ENCODE assay signal across 10 mouse cellular contexts in genomic region chr7:73535861-73536200, GRCm38 (mm10). TPM values are rescaled to one million over a fixed set of nuclear protein-coding genes. Genes with fewer than 3 reads are reported as not detected.
A peak's percentile ranks its signal among the peaks of the same experiment; 100 is the strongest.
DNase-seq lines count a peak whose midpoint lies in the region; ATAC-seq lines count a peak whose summit lies in the region.
"Had no signal": no experiment of that assay in that cellular context is flagged by ENCODE, and none has a peak within 500 bp of the region (broad histone marks: within the 10 kb centered on the region; RNA-seq: fewer than 3 reads in every experiment).

No protein-coding gene starts in this region.

- peaks cover 45% of the 10 kb centered on the region for H3K36me3 ChIP-seq in heart, embryonic 14.5 days (ENCODE audit: control insufficient read depth, insufficient read depth, low read length)
- H3K36me3 ChIP-seq in midbrain, embryonic 12.5 days: 0 out of 2 replicates have a peak, but pooled peaks cover 3% of the 10 kb centered on the region
- no peaks in the 10 kb centered on the region for H3K36me3 ChIP-seq in midbrain, embryonic 13.5 days
- H3K36me3 ChIP-seq in hindbrain, embryonic 16.5 days (ENCODE audit: control insufficient read depth, insufficient read depth, low read length): no peaks in the 10 kb centered on the region
- H3K36me3 ChIP-seq in stomach, embryonic 15.5 days: no peaks in the 10 kb centered on the region

- ATAC-seq in heart, embryonic 14.5 days (ENCODE audit: insufficient number of reproducible peaks, insufficient read depth, low FRiP score, low read depth): no peak
- ATAC-seq in midbrain, embryonic 12.5 days (ENCODE audit: low FRiP score, low read depth): no peak
- ATAC-seq in midbrain, embryonic 13.5 days: no peak
- ATAC-seq in hindbrain, embryonic 16.5 days: no peak
- ATAC-seq in stomach, embryonic 15.5 days (ENCODE audit: insufficient read depth, low FRiP score, low read depth): no peak
- ATAC-seq in monocyte, adult 5-6 weeks (replicated peaks; ENCODE audit: insufficient number of reproducible peaks, low FRiP score, low TSS enrichment, poor library complexity, severe bottlenecking): no peak

- H3K4me1 ChIP-seq in heart, embryonic 14.5 days (ENCODE audit: control insufficient read depth in 2 of 2, insufficient read depth in 2 of 2, low read length in 2 of 2): peaks cover 6 to 57% of the 10 kb centered on the region in 2 experiments
- peaks cover 42% of the 10 kb centered on the region for H3K4me1 ChIP-seq in midbrain, embryonic 12.5 days
- peaks cover 59% of the 10 kb centered on the region for H3K4me1 ChIP-seq in midbrain, embryonic 13.5 days (replicated peaks)
- peaks cover 45% of the 10 kb centered on the region for H3K4me1 ChIP-seq in hindbrain, embryonic 16.5 days (ENCODE audit: control insufficient read depth, insufficient read depth, low read depth, low read length)
- peaks cover 20% of the 10 kb centered on the region for H3K4me1 ChIP-seq in stomach, embryonic 15.5 days

- H3K4me2 ChIP-seq in heart, embryonic 14.5 days (ENCODE audit: low read length): peak overlapping the region; percentile 29; the same call in 1 of the 2 replicates
- H3K4me2 ChIP-seq in midbrain, embryonic 12.5 days (replicated peaks): no peak overlapping the region
- H3K4me2 ChIP-seq in midbrain, embryonic 13.5 days (replicated peaks): no peak overlapping the region
- H3K4me2 ChIP-seq in hindbrain, embryonic 16.5 days (ENCODE audit: low read length): peak overlapping the region; percentile 18; the same call in 1 of the 2 replicates
- peak overlapping the region; percentile 27; the same call in 1 of the 2 replicates for H3K4me2 ChIP-seq in stomach, embryonic 15.5 days

- H3K9me3 ChIP-seq in heart, embryonic 14.5 days (ENCODE audit: control insufficient read depth, low read length): no peaks in the 10 kb centered on the region
- no peaks in the 10 kb centered on the region for H3K9me3 ChIP-seq in midbrain, embryonic 12.5 days
- H3K9me3 ChIP-seq in midbrain, embryonic 13.5 days: no peaks in the 10 kb centered on the region
- H3K9me3 ChIP-seq in hindbrain, embryonic 16.5 days (ENCODE audit: control insufficient read depth, low read length): no peaks in the 10 kb centered on the region
- no peaks in the 10 kb centered on the region for H3K9me3 ChIP-seq in stomach, embryonic 15.5 days

- WGBS in heart, embryonic 14.5 days: 64% methylated on average over 4 of the region's 4 CpGs
- WGBS in midbrain, embryonic 12.5 days: 79% methylated on average over 4 of the region's 4 CpGs
- 75% methylated on average over 4 of the region's 4 CpGs for WGBS in midbrain, embryonic 13.5 days
- 62% methylated on average over 4 of the region's 4 CpGs for WGBS in hindbrain, embryonic 16.5 days
- 45% methylated on average over 4 of the region's 4 CpGs for WGBS in stomach, embryonic 15.5 days

- DNase-seq in heart, postnatal 25 days (ENCODE audit: low spot score): no peak
- DNase-seq in spleen, adult 12 weeks (ENCODE audit: low spot score): no peak
- DNase-seq: adrenal gland, postnatal 14 days; spleen, adult 18-20 months had no signal

- H3K27me3 ChIP-seq in heart, embryonic 14.5 days (ENCODE audit: control insufficient read depth, insufficient read depth, low read length): no peaks in the 10 kb centered on the region
- H3K27me3 ChIP-seq in midbrain, embryonic 12.5 days: no peaks in the 10 kb centered on the region
- H3K27me3 ChIP-seq in midbrain, embryonic 13.5 days: no peaks in the 10 kb centered on the region
- no peaks in the 10 kb centered on the region for H3K27me3 ChIP-seq in hindbrain, embryonic 16.5 days (replicated peaks; ENCODE audit: control insufficient read depth, insufficient read depth, low read length)
- no peaks in the 10 kb centered on the region for H3K27me3 ChIP-seq in stomach, embryonic 15.5 days (replicated peaks)

- intact Hi-C loops in heart, postnatal 25 days (cut with DNase I): no loop called here

- no peak overlapping the region for H3K4me3 ChIP-seq in heart, embryonic 14.5 days (ENCODE audit: control insufficient read depth in 1 of 2, insufficient read depth in 1 of 2, low read depth in 1 of 2, low read length in 2 of 2)
- no peak overlapping the region for H3K4me3 ChIP-seq in midbrain, embryonic 12.5 days
- no peak overlapping the region for H3K4me3 ChIP-seq in midbrain, embryonic 13.5 days (replicated peaks)
- H3K4me3 ChIP-seq in hindbrain, embryonic 16.5 days (ENCODE audit: low read length): no peak overlapping the region
- H3K4me3 ChIP-seq in stomach, embryonic 15.5 days (replicated peaks): no peak overlapping the region

- peak overlapping the region; percentile 38; the same call in 1 of the 2 replicates for H3K9ac ChIP-seq in heart, embryonic 14.5 days (ENCODE audit: low read length)
- H3K9ac ChIP-seq in midbrain, embryonic 12.5 days (replicated peaks): no peak overlapping the region
- no peak overlapping the region for H3K9ac ChIP-seq in midbrain, embryonic 13.5 days (replicated peaks)
- H3K9ac ChIP-seq in hindbrain, embryonic 16.5 days (ENCODE audit: low read depth, low read length): no peak overlapping the region
- no peak overlapping the region for H3K9ac ChIP-seq in stomach, embryonic 15.5 days

- H3K27ac ChIP-seq in heart, embryonic 14.5 days (replicated peaks in 1 of 2; ENCODE audit: control insufficient read depth in 1 of 2, insufficient read depth in 1 of 2, low read depth in 2 of 2, low read length in 2 of 2): peak overlapping the region in 1 of 2 experiments; percentile 55; a peak in 2 of 4 replicates
- H3K27ac ChIP-seq in midbrain, embryonic 12.5 days (replicated peaks): peak overlapping the region; percentile 7; the same call in 1 of the 2 replicates
- no peak overlapping the region; the same call in 1 of the 2 replicates for H3K27ac ChIP-seq in midbrain, embryonic 13.5 days
- H3K27ac ChIP-seq in hindbrain, embryonic 16.5 days (ENCODE audit: low read depth, low read length): no peak overlapping the region
- H3K27ac ChIP-seq in stomach, embryonic 15.5 days: peak overlapping the region; percentile 44; the same call in 1 of the 2 replicates

RNA-seq across cellular contexts. Expression of gene Chd2, which starts 5.8 kb away (rescaled TPM):
- polyA plus RNA-seq in heart, embryonic 14.5 days (2014; fragmentation: Nextera tagmentation; extraction: Ambion mirVana): 46.9 and 53.0 TPM in 2 replicates
- total RNA-seq in heart, postnatal 25 days (2021): 10 to 100 TPM; 40.4 to 41.2 TPM
- 54.8 and 61.4 TPM in 2 replicates for polyA plus RNA-seq in midbrain, embryonic 12.5 days (2016; fragmentation: Nextera tagmentation; extraction: Ambion mirVana)
- 48.5 and 57.4 TPM in 2 replicates for polyA plus RNA-seq in midbrain, embryonic 13.5 days (2015; fragmentation: Nextera tagmentation; extraction: Ambion mirVana)
- polyA plus RNA-seq in hindbrain, embryonic 16.5 days (2015; fragmentation: Nextera tagmentation; extraction: Ambion mirVana): 34.0 and 35.3 TPM in 2 replicates
- 43.3 and 48.8 TPM in 2 replicates for polyA plus RNA-seq in stomach, embryonic 15.5 days (2015; fragmentation: Nextera tagmentation; extraction: Ambion mirVana)
- total RNA-seq in monocyte, adult 5-6 weeks (2017): 241 to 361 TPM (median 252 TPM) in 3 replicates

Comparison
In these comparisons a context has a peak if more than half of its experiments do, and no peak if none do; other contexts are left out.
1. H3K27ac ChIP-seq: peak in midbrain, embryonic 12.5 days (single experiment) and stomach, embryonic 15.5 days (single experiment); none in midbrain, embryonic 13.5 days (single experiment) and hindbrain, embryonic 16.5 days (single experiment).
2. H3K4me2 ChIP-seq: peak in heart, embryonic 14.5 days (single experiment), hindbrain, embryonic 16.5 days (single experiment) and stomach, embryonic 15.5 days (single experiment); none in midbrain, embryonic 12.5 days (single experiment) and midbrain, embryonic 13.5 days (single experiment).